Mouse (Mus musculus) C2C12 (cell line): ENCODE data around the gene Adcyap1. TPM values are rescaled to one million over a fixed set of nuclear protein-coding genes. Genes with fewer than 3 reads are reported as not detected.
A peak's percentile ranks its signal among the peaks of the same experiment; 100 is the strongest.

ENCODE experiments used
- H3K27me3 ChIP-seq: one replicate; pipeline ENCODE4 v1.6.1; 2011; ENCODE audit not compliant: control insufficient read depth, insufficient read depth, insufficient read length
- H3K36me3 ChIP-seq: one replicate; pipeline ENCODE4 v1.6.1; 2011; ENCODE audit not compliant: control insufficient read depth, insufficient read depth
- H3K4me3 ChIP-seq: one replicate; pipeline ENCODE4 v1.5.1; 2011; ENCODE audit warnings: mild to moderate bottlenecking, control low read depth; ENCODE audit not compliant: poor library complexity, insufficient read depth, severe bottlenecking
- H3K79me2 ChIP-seq: one replicate; pipeline ENCODE4 v1.6.1; 2011; ENCODE audit not compliant: control insufficient read depth, insufficient read depth
- H3K79me3 ChIP-seq: one replicate; pipeline ENCODE4 v1.6.1; 2011; ENCODE audit warnings: low read depth, control low read depth
- H3ac ChIP-seq: one replicate; pipeline ENCODE3; 2011; ENCODE audit warnings: low read depth; ENCODE audit not compliant: control insufficient read depth, insufficient read length
- CEBPB ChIP-seq: IDR thresholded peaks from one replicate; pipeline ENCODE4 v1.6.1; 2011; ENCODE audit warnings: low read depth, mild to moderate bottlenecking, control low read depth, moderate library complexity
- CTCF ChIP-seq: IDR thresholded peaks from one replicate; pipeline ENCODE4 v1.5.1; 2011; ENCODE audit not compliant: control insufficient read depth, insufficient read depth, insufficient read length
- FOSL1 ChIP-seq: IDR thresholded peaks from one replicate; pipeline ENCODE4 v1.8.0; 2011; ENCODE audit warnings: mild to moderate bottlenecking, low read length; ENCODE audit not compliant: poor library complexity, insufficient read depth, severe bottlenecking
- MAX ChIP-seq: IDR thresholded peaks from one replicate; pipeline ENCODE4 v1.6.1; 2011; ENCODE audit warnings: mild to moderate bottlenecking, control low read depth
- MYOD1 ChIP-seq: IDR thresholded peaks from one replicate; pipeline ENCODE4 v1.6.1; 2011; ENCODE audit warnings: low read depth; ENCODE audit not compliant: control insufficient read depth, insufficient read length
- MYOG ChIP-seq: IDR thresholded peaks from one replicate; pipeline ENCODE4 v1.6.1; 2011; ENCODE audit not compliant: control insufficient read depth, insufficient read length; ENCODE audit errors: extremely low read depth
- USF1 ChIP-seq: IDR thresholded peaks from one replicate; pipeline ENCODE4 v1.6.1; 2011; ENCODE audit warnings: low read depth, mild to moderate bottlenecking, control low read depth, moderate library complexity
- polyA plus RNA-seq: library from polyadenylated mRNA; unstranded; fragments of >200 nt; fragmentation: generic; extraction: Trizol; gene quantifications from one replicate; pipeline ENCODE4 v1.2.1, GENCODE M21; 2012; ENCODE audit warnings: missing spikeins

The Adcyap1 gene
- polyA plus RNA-seq, 1 experiment, result 0.05 TPM

DNA sequence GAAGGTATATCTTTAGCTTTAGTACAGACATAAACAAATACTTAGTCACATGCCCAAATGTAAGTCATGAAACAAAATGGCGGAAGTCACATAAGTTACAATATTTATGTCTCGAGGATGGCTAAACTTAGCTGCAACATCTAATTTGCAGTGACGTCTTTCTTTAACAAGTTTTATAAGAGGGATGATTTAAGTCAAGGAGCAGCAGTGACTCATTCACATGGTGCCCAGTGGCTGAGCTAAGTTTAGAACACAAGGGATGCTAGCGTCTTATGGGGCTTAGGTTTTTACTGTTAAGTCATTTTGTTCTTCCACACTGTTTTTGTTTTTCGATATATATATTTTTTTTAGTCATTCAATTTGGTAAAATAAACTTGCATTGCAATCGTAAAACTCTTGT is 19.0 kb downstream of the Adcyap1 start:
- no peak overlapping the region for H3K4me3 ChIP-seq
- H3K79me2 ChIP-seq, result no peaks in the 10 kb centered on the region
- no peaks in the 10 kb centered on the region for H3K79me3 ChIP-seq
- H3K27me3 ChIP-seq, result no peaks in the 10 kb centered on the region
- TF ChIP-seq CTCF (no peak), FOSL1 (no peak), MAX (no peak), MYOD1 (no peak), CEBPB (no peak), MYOG (no peak), USF1 (peak; percentile 20)
- no peaks in the 10 kb centered on the region for H3K36me3 ChIP-seq
- no peak overlapping the region for H3ac ChIP-seq

DNA sequence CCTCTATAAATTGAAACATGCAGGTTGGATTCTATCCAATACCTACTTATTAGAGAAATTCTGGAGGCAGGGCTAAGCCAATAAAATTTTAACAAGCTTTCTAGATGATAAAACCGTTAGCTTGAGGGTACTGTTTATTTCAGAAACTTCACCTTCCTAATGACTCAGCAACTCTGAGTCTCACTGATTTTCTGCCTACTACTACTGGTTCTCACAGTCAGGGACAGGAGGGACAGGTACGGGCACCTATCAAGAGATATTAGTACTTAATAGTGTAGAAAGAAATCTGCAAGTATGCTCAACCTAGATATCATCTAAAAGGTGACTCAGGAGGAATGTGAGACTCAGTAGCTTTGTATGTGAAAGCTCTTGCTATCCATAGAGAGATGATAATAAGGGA is 19.8 kb downstream of the Adcyap1 start:
- H3ac ChIP-seq, result no peak overlapping the region
- H3K79me2 ChIP-seq, result no peaks in the 10 kb centered on the region
- no peaks in the 10 kb centered on the region for H3K36me3 ChIP-seq
- H3K4me3 ChIP-seq, result no peak overlapping the region
- H3K79me3 ChIP-seq, result no peaks in the 10 kb centered on the region
- TF ChIP-seq USF1, result no peak
- no peak for TF ChIP-seq CEBPB
- no peak for TF ChIP-seq MYOG
- no peak for TF ChIP-seq CTCF
- TF ChIP-seq FOSL1, result no peak
- no peak for TF ChIP-seq MYOD1
- no peak for TF ChIP-seq MAX
- no peaks in the 10 kb centered on the region for H3K27me3 ChIP-seq

DNA sequence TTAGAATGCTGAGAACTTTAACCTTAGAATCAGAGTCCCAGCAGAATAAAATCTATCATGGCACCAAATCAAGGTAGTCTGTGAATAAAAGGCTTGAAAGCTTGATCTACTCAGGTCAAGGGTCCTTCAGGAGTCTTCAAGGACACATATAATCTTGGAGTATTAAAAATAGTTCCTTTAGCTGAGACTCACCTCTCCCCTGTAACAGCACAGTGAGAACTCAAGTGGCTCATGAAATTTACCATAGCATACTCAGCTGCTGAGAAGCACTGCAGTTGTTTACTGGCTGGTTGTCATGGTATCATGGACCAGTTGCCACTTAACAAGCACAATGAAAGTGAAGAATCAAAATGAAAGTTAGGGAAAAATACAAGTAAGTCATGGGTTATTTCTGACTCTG is 38.5 kb downstream of the Adcyap1 start:
- no peaks in the 10 kb centered on the region for H3K79me2 ChIP-seq
- H3K27me3 ChIP-seq, result no peaks in the 10 kb centered on the region
- H3K79me3 ChIP-seq, result no peaks in the 10 kb centered on the region
- no peak for TF ChIP-seq CEBPB
- no peak for TF ChIP-seq USF1
- TF ChIP-seq MAX, result no peak
- TF ChIP-seq CTCF, result no peak
- no peak for TF ChIP-seq MYOG
- TF ChIP-seq MYOD1, result no peak
- no peak for TF ChIP-seq FOSL1
- H3ac ChIP-seq, result no peak overlapping the region
- H3K36me3 ChIP-seq, result no peaks in the 10 kb centered on the region
- H3K4me3 ChIP-seq, result no peak overlapping the region
